Mouse (Mus musculus) heart, postnatal 4 days (tissue): Measurements from ENCODE around the gene Sergef. TPM values are rescaled to one million over a fixed set of nuclear protein-coding genes. Genes with fewer than 3 reads are reported as not detected.
A peak's percentile ranks its signal among the peaks of the same experiment; 100 is the strongest.
"Not testable (repeated sequence)": the region's sequence is repeated elsewhere in the genome, so short reads cannot be mapped to it uniquely, and the experiment has no call there.

ENCODE experiments used
- DNase-seq: peaks from one replicate; pipeline ENCODE4 v3.0.0; 2021
- total RNA-seq, 2 experiments: library from RNA; stranded (reverse); gene quantifications; 2 replicates each; pipeline ENCODE4 v1.2.3; 2021

Gene Sergef
- total RNA-seq = 10 to 100 TPM; 10.6 to 11.3 TPM

GRCm38 (mm10) chr7:46639692-46640031 lies at the start of gene Sergef:
TSS of gene Sergef (minus strand) at chr7:46639807.
- DNase-seq = peak; percentile 89

- DNase-seq = no peak
These were observed 47.2 kb upstream of the Sergef start for GRCm38 (mm10) chr7:46686827-46687226.

GRCm38 (mm10) chr7:46680732-46681131 lies 41.1 kb upstream of the Sergef start:
- DNase-seq = no peak

- not testable (repeated sequence) for DNase-seq
These were observed 39.4 kb upstream of the Sergef start for GRCm38 (mm10) chr7:46679044-46679443.

GRCm38 (mm10) chr7:46678417-46678816 lies 38.8 kb upstream of the Sergef start:
- no peak for DNase-seq

- no peak for DNase-seq
These were observed 37.3 kb upstream of the Sergef start for GRCm38 (mm10) chr7:46676808-46677360.

GRCm38 (mm10) chr7:46675886-46676285 lies 36.3 kb upstream of the Sergef start:
- no peak for DNase-seq

- DNase-seq = no peak
These were observed 35.5 kb upstream of the Sergef start for GRCm38 (mm10) chr7:46675061-46675460.

GRCm38 (mm10) chr7:46672160-46672672 lies 32.6 kb upstream of the Sergef start, which contains the start of gene Tph1:
TSS of gene Tph1 (minus strand) at chr7:46672537.
- no peak for DNase-seq

- DNase-seq = no peak
These were observed 27.6 kb upstream of the Sergef start for GRCm38 (mm10) chr7:46667256-46667655.

- DNase-seq = peak; percentile 15
These were observed 25.6 kb upstream of the Sergef start for GRCm38 (mm10) chr7:46665236-46665635.

GRCm38 (mm10) chr7:46661591-46662090 lies 22.0 kb upstream of the Sergef start:
- DNase-seq = no peak

- no peak for DNase-seq
These were observed 12.7 kb upstream of the Sergef start for GRCm38 (mm10) chr7:46652279-46652678.

GRCm38 (mm10) chr7:46650231-46650630 lies 10.6 kb upstream of the Sergef start:
- DNase-seq = not testable (repeated sequence)

- DNase-seq = no peak
These were observed 9.0 kb upstream of the Sergef start for GRCm38 (mm10) chr7:46648431-46649140.

- no peak for DNase-seq
These were observed 3.6 kb upstream of the Sergef start for GRCm38 (mm10) chr7:46643172-46643571.

GRCm38 (mm10) chr7:46640062-46640461 lies 455 bp upstream of the Sergef start:
- no peak for DNase-seq

GRCm38 (mm10) chr7:46638889-46639691 lies 517 bp downstream of the Sergef start:
- no peak for DNase-seq

GRCm38 (mm10) chr7:46628375-46628975 lies 11.1 kb downstream of the Sergef start:
- no peak for DNase-seq

- no peak for DNase-seq
These were observed 15.6 kb downstream of the Sergef start for GRCm38 (mm10) chr7:46623979-46624378.

- DNase-seq = no peak
These were observed 21.0 kb downstream of the Sergef start for GRCm38 (mm10) chr7:46618416-46619110.

GRCm38 (mm10) chr7:46616429-46617005 lies 23.1 kb downstream of the Sergef start:
- DNase-seq = no peak
